Mouse (Mus musculus) heart, adult 2 months (tissue): ENCODE measurements around the gene Meis2.

Source experiments
- CTCF ChIP-seq: fragments of 200-600 bp; IDR thresholded peaks from 2 replicates; pipeline ENCODE4 v1.8.1; 2022; ENCODE audit warnings: antibody characterized with exemption, mild to moderate bottlenecking, moderate library complexity
- EP300 ChIP-seq: fragments of 200-500 bp; IDR thresholded peaks from 2 replicates; pipeline ENCODE4 v1.6.1; 2011; ENCODE audit warnings: low read depth, low read length, control low read depth; ENCODE audit not compliant: insufficient read depth
- POLR2A ChIP-seq: fragments of 200-500 bp; IDR thresholded peaks from 2 replicates; pipeline ENCODE4 v1.6.1; 2011; ENCODE audit warnings: mild to moderate bottlenecking, low read depth, low read length, control low read depth; ENCODE audit not compliant: insufficient read depth

DNA sequence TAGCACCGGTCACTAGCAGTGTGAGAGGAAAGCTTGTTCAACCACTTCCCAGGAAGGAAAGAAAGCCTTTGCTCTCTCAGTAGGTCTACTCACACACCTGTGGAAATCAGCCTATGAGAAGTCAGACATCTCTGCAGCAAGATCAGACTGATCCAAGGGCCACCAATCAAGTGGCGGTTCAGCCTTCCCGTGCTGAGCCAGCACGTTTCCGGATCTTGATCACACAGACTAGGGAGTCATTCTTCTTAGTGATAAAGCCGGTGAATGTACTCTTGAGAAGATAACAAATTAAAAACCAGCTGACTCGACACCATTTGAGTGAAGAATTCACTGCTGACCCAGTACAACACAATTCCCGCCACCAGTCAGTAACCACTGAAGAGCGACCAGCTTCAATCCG, 50.1 kb downstream of the Meis2 start:
- TF ChIP-seq CTCF (no peak), EP300 (no peak), POLR2A (no peak)
